Mouse (Mus musculus) liver, embryonic 11.5 days (tissue): ENCODE results near the gene Rsph14. TPM values are rescaled to one million over a fixed set of nuclear protein-coding genes. Genes with fewer than 3 reads are reported as not detected.

Source experiments
- ATAC-seq: fragments of 200-750 bp; cut with Nextera tagmentation; replicated peaks from 2 replicates; pipeline ENCODE4 v1.8.0; 2017; ENCODE audit warnings: moderate number of reproducible peaks, mild to moderate bottlenecking, moderate TSS enrichment, moderate library complexity; ENCODE audit not compliant: low FRiP score
- DNase-seq: peaks from one replicate; pipeline ENCODE4 v3.0.0-alpha.2; 2017; ENCODE audit warnings: low spot score
- H3K27ac ChIP-seq: fragments of 300-500 bp; sonication (generic); 2 replicates; pipeline ENCODE4 v1.5.1; 2014; ENCODE audit warnings: mild to moderate bottlenecking, low read depth, low read length, control low read depth
- H3K27me3 ChIP-seq: fragments of 300-500 bp; sonication (generic); replicated peaks from 2 replicates; pipeline ENCODE4 v1.6.1; 2014; ENCODE audit warnings: low read length, mixed read lengths; ENCODE audit not compliant: control insufficient read depth, insufficient read depth
- H3K36me3 ChIP-seq: fragments of 300-500 bp; sonication (generic); 2 replicates; pipeline ENCODE4 v1.6.1; 2014; ENCODE audit warnings: mild to moderate bottlenecking, low read length, moderate library complexity, mixed read lengths; ENCODE audit not compliant: control insufficient read depth, insufficient read depth
- H3K4me1 ChIP-seq: fragments of 300-500 bp; sonication (generic); replicated peaks from 2 replicates; pipeline ENCODE4 v1.6.1; 2014; ENCODE audit warnings: low read length, mixed read lengths; ENCODE audit not compliant: control insufficient read depth, insufficient read depth
- H3K4me2 ChIP-seq: fragments of 300-500 bp; sonication (generic); 2 replicates; pipeline ENCODE4 v1.6.1; 2014; ENCODE audit warnings: mild to moderate bottlenecking, control low read depth, moderate library complexity
- H3K4me3 ChIP-seq: fragments of 300-500 bp; sonication (generic); 2 replicates; pipeline ENCODE4 v1.5.1; 2014; ENCODE audit warnings: low read depth, low read length, control low read depth
- H3K9ac ChIP-seq: fragments of 300-500 bp; sonication (generic); 2 replicates; pipeline ENCODE4 v1.6.1; 2014; ENCODE audit warnings: low read depth, low read length, control low read depth
- H3K9me3 ChIP-seq: fragments of 300-500 bp; sonication (generic); 2 replicates; pipeline ENCODE4 v1.6.1; 2016; ENCODE audit warnings: low read length, inconsistent platforms, mixed read lengths; ENCODE audit not compliant: control insufficient read depth
- WGBS: fragments of 180-500 bp; shearing (Covaris S2); extraction: QIAGEN DNeasy Blood & Tissue Kit; methylation state at CpG from one replicate; pipeline ENCODE4 v1.1.7; 2014; 5-methylcytosine and 5-hydroxymethylcytosine counted together
- polyA plus RNA-seq: library from polyadenylated mRNA; unstranded; fragments of >200 nt; fragmentation: Nextera tagmentation; extraction: Ambion mirVana; gene quantifications from 2 replicates; pipeline ENCODE4 v1.2.1, GENCODE M21; 2014

Gene Rsph14
- polyA plus RNA-seq, 1 experiment from 2014 or later = not detected

- 78% methylated on average over 7 of the region's 7 CpGs for WGBS
- Histone ChIP-seq H3K27me3 (no peaks in the 10 kb centered on the region), H3K27ac (no peak overlapping the region), H3K4me2 (no peak overlapping the region), H3K36me3 (no peaks in the 10 kb centered on the region), H3K4me1 (peaks cover 5% of the 10 kb centered on the region), H3K9ac (no peak overlapping the region), H3K4me3 (no peak overlapping the region), H3K9me3 (no peaks in the 10 kb centered on the region)
- DNase-seq = peak; percentile 23
- ATAC-seq = no peak
Measured at GRCm38 (mm10) chr10:74928276-74928675, 104.1 kb downstream of the Rsph14 start.

- H3K27ac ChIP-seq = no peak overlapping the region
- H3K4me3 ChIP-seq = no peak overlapping the region
- no peak overlapping the region for H3K9ac ChIP-seq
- peak; percentile 46 for DNase-seq
- peak overlapping the region; percentile 56 for H3K4me2 ChIP-seq
- no peak for ATAC-seq
- WGBS = 15% methylated on average over 21 of the region's 21 CpGs
- no peaks in the 10 kb centered on the region for H3K27me3 ChIP-seq
- H3K36me3 ChIP-seq = no peaks in the 10 kb centered on the region
- H3K4me1 ChIP-seq = peaks cover 5% of the 10 kb centered on the region
- no peaks in the 10 kb centered on the region for H3K9me3 ChIP-seq
Measured at GRCm38 (mm10) chr10:74925324-74925723, 107.1 kb downstream of the Rsph14 start.

- ATAC-seq = no peak
- WGBS = 90% methylated on average over 14 of the region's 14 CpGs
- DNase-seq = no peak
- H3K4me1 ChIP-seq = peaks cover 5% of the 10 kb centered on the region
- no peak overlapping the region for H3K27ac ChIP-seq
- H3K27me3 ChIP-seq = no peaks in the 10 kb centered on the region
- no peak overlapping the region for H3K4me2 ChIP-seq
- H3K9ac ChIP-seq = no peak overlapping the region
- H3K4me3 ChIP-seq = no peak overlapping the region
- no peaks in the 10 kb centered on the region for H3K36me3 ChIP-seq
- no peaks in the 10 kb centered on the region for H3K9me3 ChIP-seq
Measured at GRCm38 (mm10) chr10:74924274-74924673, 108.1 kb downstream of the Rsph14 start.

- Histone ChIP-seq H3K36me3 (no peaks in the 10 kb centered on the region), H3K9ac (no peak overlapping the region), H3K4me3 (no peak overlapping the region), H3K4me1 (peaks cover 5% of the 10 kb centered on the region), H3K4me2 (no peak overlapping the region), H3K27me3 (no peaks in the 10 kb centered on the region), H3K9me3 (no peaks in the 10 kb centered on the region), H3K27ac (no peak overlapping the region)
- no peak for DNase-seq
- ATAC-seq = no peak
- WGBS = 68% methylated on average over 6 of the region's 6 CpGs
Measured at GRCm38 (mm10) chr10:74922763-74923162, 109.6 kb downstream of the Rsph14 start.

GRCm38 (mm10) chr10:74921614-74922013 is 110.8 kb downstream of the Rsph14 start:
- Histone ChIP-seq H3K27ac (no peak overlapping the region), H3K4me2 (no peak overlapping the region), H3K9ac (no peak overlapping the region), H3K36me3 (no peaks in the 10 kb centered on the region), H3K9me3 (no peaks in the 10 kb centered on the region), H3K4me1 (peaks cover 5% of the 10 kb centered on the region), H3K4me3 (no peak overlapping the region), H3K27me3 (no peaks in the 10 kb centered on the region)
- ATAC-seq (no peak), DNase-seq (no peak)
- 77% methylated on average over 11 of the region's 11 CpGs for WGBS

GRCm38 (mm10) chr10:74920853-74921567 is 111.4 kb downstream of the Rsph14 start:
- ATAC-seq = 0 out of 2 replicates have a peak, but pooled peaks have one; percentile 27
- Histone ChIP-seq H3K4me2 (no peak overlapping the region), H3K4me1 (peaks cover 5% of the 10 kb centered on the region), H3K9ac (no peak overlapping the region), H3K9me3 (no peaks in the 10 kb centered on the region), H3K4me3 (no peak overlapping the region), H3K27ac (no peak overlapping the region), H3K27me3 (no peaks in the 10 kb centered on the region), H3K36me3 (no peaks in the 10 kb centered on the region)
- peak; percentile 26 for DNase-seq
- 52% methylated on average over 17 of the region's 17 CpGs for WGBS

GRCm38 (mm10) chr10:74919277-74919676 is 113.1 kb downstream of the Rsph14 start:
- Histone ChIP-seq H3K4me1 (no peaks in the 10 kb centered on the region), H3K4me2 (no peak overlapping the region), H3K27me3 (no peaks in the 10 kb centered on the region), H3K9ac (no peak overlapping the region), H3K27ac (no peak overlapping the region), H3K4me3 (no peak overlapping the region), H3K36me3 (no peaks in the 10 kb centered on the region), H3K9me3 (no peaks in the 10 kb centered on the region)
- DNase-seq (no peak), ATAC-seq (no peak)
- WGBS = 27% methylated on average over 5 of the region's 5 CpGs

GRCm38 (mm10) chr10:74908431-74908830 is 124.0 kb downstream of the Rsph14 start:
- H3K4me2 ChIP-seq = no peak overlapping the region
- no peak overlapping the region for H3K27ac ChIP-seq
- ATAC-seq (no peak), DNase-seq (no peak)
- H3K9ac ChIP-seq = no peak overlapping the region
- H3K27me3 ChIP-seq = no peaks in the 10 kb centered on the region
- no peaks in the 10 kb centered on the region for H3K9me3 ChIP-seq
- no peak overlapping the region for H3K4me3 ChIP-seq
- H3K36me3 ChIP-seq = no peaks in the 10 kb centered on the region
- 70% methylated on average over 2 of the region's 2 CpGs for WGBS
- no peaks in the 10 kb centered on the region for H3K4me1 ChIP-seq
